Mouse (Mus musculus) embryo, embryonic 11 days (tissue): Measurements from ENCODE around the gene Hspa5.
"Not testable (repeated sequence)": the region's sequence is repeated elsewhere in the genome, so short reads cannot be mapped to it uniquely, and the experiment has no call there.

ENCODE experiments used
- DNase-seq: peaks from one replicate; pipeline ENCODE4 v3.0.0-alpha.2; 2015

Hspa5 gene

DNA sequence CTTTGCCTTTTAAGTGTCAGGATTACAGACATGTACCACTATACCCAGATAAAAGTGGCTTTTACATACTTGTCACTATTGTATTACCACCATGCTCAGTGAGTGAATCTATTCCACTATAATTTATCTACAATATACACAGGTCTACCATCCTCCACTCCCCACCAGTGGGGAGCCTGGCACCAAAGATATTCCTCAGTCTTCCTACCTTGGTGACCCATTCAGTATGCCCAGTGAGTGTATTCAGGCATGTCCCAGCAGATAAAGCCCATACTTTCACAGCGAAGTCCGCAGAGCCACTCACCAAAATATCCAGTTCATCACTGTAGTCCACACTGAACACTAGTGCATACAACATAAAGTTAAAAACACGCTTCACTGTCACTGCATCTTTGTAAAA is 39.0 kb downstream of the Hspa5 start:
- DNase-seq = no peak

DNA sequence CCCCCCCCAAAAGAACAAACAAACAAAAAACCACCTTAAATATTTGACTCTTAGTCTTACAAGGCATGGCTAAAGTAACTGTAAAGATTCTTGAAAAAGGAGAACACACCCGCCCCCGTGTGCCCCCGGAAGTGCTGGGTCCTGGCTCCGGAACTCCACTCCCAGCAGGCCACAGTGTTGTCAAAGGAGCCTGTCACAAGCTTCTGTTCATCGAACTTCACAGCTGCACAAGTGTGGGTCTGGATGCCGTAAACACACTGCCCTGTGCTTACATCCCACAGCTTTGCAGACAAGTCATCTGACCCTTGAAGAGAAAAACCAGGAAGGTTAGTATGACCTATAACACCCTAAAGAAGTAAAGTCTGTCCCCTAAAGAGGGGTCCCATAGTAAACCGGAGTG is 40.9 kb downstream of the Hspa5 start:
- DNase-seq = no peak

DNA sequence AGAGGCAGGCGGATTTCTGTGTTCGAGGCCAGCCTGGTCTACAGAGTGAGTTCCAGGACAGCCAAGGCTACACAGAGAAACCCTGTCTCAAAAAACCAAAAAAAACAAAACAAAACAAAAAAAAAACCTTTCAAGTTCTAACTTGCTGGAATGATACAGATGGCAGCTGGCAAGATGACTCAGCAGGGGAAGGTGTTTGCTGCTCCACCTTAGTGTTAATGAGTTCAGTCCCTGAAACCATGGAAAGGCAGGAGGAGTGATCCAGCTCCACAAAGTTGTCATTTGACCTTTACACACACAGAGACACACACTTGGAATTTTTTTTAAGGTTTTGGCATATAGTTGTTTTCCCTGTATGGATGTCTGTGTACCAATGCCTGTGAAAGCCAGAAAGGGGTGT is 44.1 kb downstream of the Hspa5 start:
- DNase-seq = not testable (repeated sequence)

DNA sequence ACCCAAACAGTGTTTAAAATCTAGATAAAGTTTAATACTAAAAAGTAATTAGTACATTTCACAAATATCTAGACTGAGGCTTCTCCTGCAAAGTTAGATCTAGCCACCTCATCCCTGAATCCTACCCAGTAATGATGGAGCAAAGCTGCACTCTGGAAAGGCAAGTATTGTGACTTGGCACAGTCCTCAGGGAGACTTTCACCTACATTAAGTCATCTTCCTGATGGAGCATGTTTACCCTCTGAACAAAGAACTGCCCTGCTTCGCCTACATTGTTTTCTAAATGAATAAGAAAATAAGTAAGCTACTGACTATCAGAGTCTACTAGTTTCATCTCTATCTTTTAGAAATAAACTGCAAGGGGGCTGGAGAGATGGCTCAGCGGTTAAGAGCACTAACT is 46.7 kb downstream of the Hspa5 start:
- DNase-seq = no peak

DNA sequence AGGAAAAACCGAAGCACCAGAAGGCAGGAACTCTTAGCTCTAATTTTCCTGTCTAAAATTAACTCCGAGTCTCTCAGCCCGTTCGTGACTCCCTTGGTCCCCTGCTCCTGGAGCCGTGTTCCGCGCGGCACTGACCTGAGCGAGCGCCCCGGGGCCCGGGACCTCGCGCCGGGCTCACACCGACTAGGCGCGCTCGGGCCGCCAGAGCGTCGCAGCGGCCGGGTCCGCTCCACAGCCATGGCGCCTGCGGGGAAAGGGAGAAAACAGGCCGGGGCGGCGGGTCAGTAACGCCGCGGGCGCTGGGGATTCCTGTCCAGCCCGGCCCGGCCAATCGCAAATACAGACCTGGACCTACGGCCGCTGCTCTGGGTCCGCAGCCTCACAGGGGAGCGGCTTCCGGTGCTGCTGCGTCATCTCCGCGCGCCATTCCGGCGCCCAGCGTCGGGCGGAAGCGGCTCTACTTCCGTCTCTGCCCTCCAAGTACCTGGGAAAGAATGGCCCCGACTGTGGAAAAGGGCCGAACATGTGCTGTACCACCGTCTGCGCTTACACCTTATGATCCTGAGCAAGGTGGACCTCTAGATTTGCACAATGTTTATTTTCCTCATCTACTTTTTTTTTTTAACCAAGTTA is 54.2 kb downstream of the Hspa5 start, which contains the start of gene Fbxw2:
TSS of gene Fbxw2 (minus strand) at position 485 of the 633 bp plus-strand sequence.
- peak; percentile 95 for DNase-seq

DNA sequence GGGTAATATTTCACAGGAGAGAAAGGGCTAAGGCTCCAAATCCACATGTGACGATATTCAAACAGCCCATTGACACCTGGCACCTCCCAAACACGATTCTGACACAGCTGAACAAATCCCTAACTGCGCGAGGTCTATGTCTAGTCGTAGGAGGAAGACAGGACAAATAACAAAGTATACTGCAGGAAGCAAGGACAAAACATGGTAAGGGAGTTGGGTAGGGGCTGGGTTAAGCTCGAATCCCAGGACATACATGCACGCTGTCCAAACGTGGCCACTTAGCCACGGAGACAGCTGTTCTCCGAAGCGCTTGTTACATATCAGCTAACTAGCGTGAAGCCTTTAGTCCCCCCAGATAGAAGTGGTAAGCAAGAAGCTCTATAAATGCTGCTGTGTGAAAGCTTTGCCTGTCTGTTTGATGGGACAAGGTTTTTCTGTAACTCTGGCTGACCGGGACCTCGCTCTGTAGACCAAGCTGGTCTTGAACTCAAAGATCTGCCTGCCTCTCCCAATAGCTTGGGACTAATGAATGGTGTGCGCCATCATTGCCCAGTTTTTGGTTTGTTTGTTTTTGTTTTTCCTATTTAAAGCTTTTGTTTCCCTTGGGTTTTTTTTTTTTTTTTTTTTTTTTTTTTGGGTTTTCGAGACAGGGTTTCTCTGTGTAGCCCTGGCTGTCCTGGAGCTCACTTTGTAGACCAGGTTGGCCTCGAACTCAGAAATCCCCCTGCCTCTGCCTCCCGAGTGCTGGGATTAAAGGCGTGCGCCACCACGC is 54.9 kb downstream of the Hspa5 start:
- peak; percentile 26 for DNase-seq
